In the genomic region with DNA sequence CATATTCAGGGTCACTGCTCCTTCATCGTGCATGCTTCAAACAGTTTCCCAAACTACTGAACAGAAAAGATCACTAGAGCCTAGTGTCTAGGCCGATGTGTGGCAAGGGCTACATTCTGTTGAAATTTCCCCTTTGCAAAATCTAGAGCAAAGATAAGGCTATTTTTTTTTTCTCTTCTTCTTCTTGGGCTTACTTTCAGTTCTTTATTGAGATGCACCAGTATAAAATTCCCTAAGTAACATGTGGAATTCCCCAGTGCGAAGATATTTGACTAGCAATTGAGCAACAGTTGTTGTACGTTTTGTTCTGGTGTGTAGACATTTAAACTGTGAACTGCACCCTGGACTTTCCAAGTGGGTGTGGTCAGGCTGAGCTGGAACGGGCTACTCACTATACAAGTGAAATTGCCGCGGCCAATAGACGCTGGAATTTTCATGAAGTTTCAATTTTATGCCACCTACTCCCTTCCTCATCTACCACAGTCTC, we compare ENCODE assay signal across 9 mouse cellular contexts. TPM values are rescaled to one million over a fixed set of nuclear protein-coding genes. Genes with fewer than 3 reads are reported as not detected.
A peak's percentile ranks its signal among the peaks of the same experiment; 100 is the strongest.
DNase-seq lines count a peak whose midpoint lies in the region; ATAC-seq lines count a peak whose summit lies in the region.
"Had no signal": no experiment of that assay in that cellular context is flagged by ENCODE, and none has a peak within 500 bp of the region (broad histone marks: within the 10 kb centered on the region; RNA-seq: fewer than 3 reads in every experiment).

No protein-coding gene starts in this region.

- peak; percentile 22 to 59; a peak in 2 of 4 replicates for ATAC-seq in hematopoietic stem cell, adult 5-6 weeks (replicated peaks in 1 of 2; ENCODE audit: insufficient read depth in 1 of 2, low FRiP score in 2 of 2, low TSS enrichment in 1 of 2, low read depth in 1 of 2, poor library complexity in 2 of 2, severe bottlenecking in 2 of 2)

- no peak overlapping the region; the same call in 1 of the 2 replicates for H3K4me3 ChIP-seq in macrophage (ENCODE audit: inconsistent target)
- H3K4me3 ChIP-seq: erythroblast, embryonic 14.5 days had no signal

- DNase-seq in adrenal gland, adult 2 months, result peak; percentile 59
- DNase-seq in adrenal gland, adult 18-20 months (ENCODE audit: low spot score in 2 of 2), result no peak
- peak; percentile 91 for DNase-seq in adipocyte (ENCODE audit: low spot score)
- no peak for DNase-seq in embryo, embryonic 10.5 days (ENCODE audit: low spot score)
- no peak for DNase-seq in spleen, postnatal 14 days (ENCODE audit: low spot score in 2 of 2)
- DNase-seq in left cerebral cortex, adult 18-20 months (ENCODE audit: low spot score in 2 of 2), result no peak

- peaks cover 35% of the 10 kb centered on the region for H3K36me3 ChIP-seq in macrophage (ENCODE audit: inconsistent target)

- H3K79me2 ChIP-seq in macrophage (ENCODE audit: inconsistent target), result peaks cover 93% of the 10 kb centered on the region

- 3% methylated on average over 8 of the region's 8 CpGs for WGBS in macrophage (ENCODE audit: missing documents)

- H3K27ac ChIP-seq in macrophage, result peak overlapping the region; percentile 59

RNA-seq across cellular contexts. Expression of gene Tnfaip3, which starts 6.2 kb away (rescaled TPM):
- 1 to 10 TPM; 6.3 to 7.2 TPM for total RNA-seq in adrenal gland, adult 2 months (2021)
- polyA plus RNA-seq in adrenal gland, adult 2 months (2012; rRNA removed), result 1.2 and 1.3 TPM in 2 replicates
- 10 to 100 TPM in 1 of 2 experiments, 1 to 10 TPM in 1; 5.6 to 10.1 TPM for total RNA-seq in adrenal gland, adult 18-20 months (2021)
- 83.4 and 84.1 TPM in 2 replicates for total RNA-seq in hematopoietic stem cell, adult 5-6 weeks (2017)
- 1,000 to 10,000 TPM in 15 of 26 experiments, 100 to 1,000 TPM in 9, 10 to 100 TPM in 2; 39.9 to 4,056 (median 1,550) TPM for total RNA-seq in macrophage (2018; cell fraction: chromatin; rRNA removed)
- total RNA-seq in macrophage (2018; cell fraction: cytosol; rRNA removed), result 1,000 to 10,000 TPM in 4 of 26 experiments, 100 to 1,000 TPM in 14, 10 to 100 TPM in 8; 19.7 to 1,707 (median 322) TPM
- 1,000 to 10,000 TPM in 17 of 26 experiments, 100 to 1,000 TPM in 8, 10 to 100 TPM in 1; 40.8 to 3,646 (median 1,608) TPM for total RNA-seq in macrophage (2018; cell fraction: nucleus; rRNA removed)
- 19.8 to 40.5 TPM (median 21.4 TPM) in 3 replicates for polyA plus RNA-seq in macrophage (2018)
- total RNA-seq in left cerebral cortex, adult 18-20 months (2021), result 1 to 10 TPM; 4.6 to 6.4 TPM

Comparison
In these comparisons a context has a peak if more than half of its experiments do, and no peak if none do; other contexts are left out.
1. DNase-seq: peak in adrenal gland, adult 2 months (single experiment) and adipocyte (single experiment); none in adrenal gland, adult 18-20 months (0 of 2), embryo, embryonic 10.5 days (single experiment), spleen, postnatal 14 days (0 of 2) and left cerebral cortex, adult 18-20 months (0 of 2).